Mouse (Mus musculus): ENCODE measurements around the gene Rab17. TPM values are rescaled to one million over a fixed set of nuclear protein-coding genes. Genes with fewer than 3 reads are reported as not detected.

The Rab17 gene
- total and polyA plus RNA-seq, 3 experiments, result not detected

- Histone ChIP-seq H3K9me3 (replicated peaks; ENCODE audit: insufficient read depth, low read length) (no peaks in the 10 kb centered on the region), H3K27ac (ENCODE audit: control insufficient read depth, low read depth, low read length) (no peak overlapping the region), H3K4me1 (ENCODE audit: control insufficient read depth in 1 of 2, insufficient read depth in 2 of 2, low read length in 2 of 2) (no peaks in the 10 kb centered on the region), H3K36me3 (ENCODE audit: control insufficient read depth in 1 of 2, insufficient read depth in 2 of 2, low read length in 2 of 2) (no peaks in the 10 kb centered on the region), H3K9ac (ENCODE audit: control insufficient read depth, low read depth, low read length, poor library complexity, severe bottlenecking) (no peak overlapping the region), H3K27me3 (ENCODE audit: control insufficient read depth in 1 of 2, insufficient read depth in 2 of 2, low read length in 2 of 2) (no peaks in the 10 kb centered on the region), H3K4me3 (ENCODE audit: control insufficient read depth in 1 of 2, insufficient read depth in 1 of 2, low read depth in 2 of 2, low read length in 2 of 2) (no peak overlapping the region), H3K79me2 (ENCODE audit: control insufficient read depth, insufficient read depth, low read length, poor library complexity) (no peaks in the 10 kb centered on the region)
- no peak for DNase-seq (ENCODE audit: low read depth, low spot score)
- TF ChIP-seq UBTF (IDR thresholded peaks at IDR 0.05; ENCODE audit: borderline replicate concordance, insufficient read depth, low read depth, low read length) (no peak), ZNF384 (IDR thresholded peaks at IDR 0.05; ENCODE audit: low read depth, low read length) (no peak), MAFK (IDR thresholded peaks at IDR 0.05; ENCODE audit: borderline replicate concordance, low read depth, low read length) (no peak), CTCF (IDR thresholded peaks at IDR 0.05 in 2 of 3, conservative IDR thresholded peaks at IDR 0.05 in 1 of 3; ENCODE audit: control insufficient read depth in 1 of 3, insufficient read depth in 1 of 3, low read depth in 2 of 3, low read length in 3 of 3, poor library complexity in 1 of 3, severe bottlenecking in 1 of 3) (no peak), JUND (IDR thresholded peaks at IDR 0.05; ENCODE audit: low read depth, low read length) (no peak), BHLHE40 (IDR thresholded peaks at IDR 0.05; ENCODE audit: borderline replicate concordance, low read depth, low read length) (no peak)
These were observed 24.3 kb downstream of the Rab17 start for GRCm38 (mm10) chr1:90945171-90945570.

- Histone ChIP-seq H3K4me3 (ENCODE audit: control insufficient read depth in 1 of 2, insufficient read depth in 1 of 2, low read depth in 2 of 2, low read length in 2 of 2) (no peak overlapping the region), H3K4me1 (ENCODE audit: control insufficient read depth in 1 of 2, insufficient read depth in 2 of 2, low read length in 2 of 2) (no peaks in the 10 kb centered on the region), H3K79me2 (ENCODE audit: control insufficient read depth, insufficient read depth, low read length, poor library complexity) (no peaks in the 10 kb centered on the region), H3K27me3 (ENCODE audit: control insufficient read depth in 1 of 2, insufficient read depth in 2 of 2, low read length in 2 of 2) (no peaks in the 10 kb centered on the region; a peak in 1 of 4 replicates), H3K9me3 (replicated peaks; ENCODE audit: insufficient read depth, low read length) (no peaks in the 10 kb centered on the region), H3K27ac (ENCODE audit: control insufficient read depth, low read depth, low read length) (no peak overlapping the region), H3K9ac (ENCODE audit: control insufficient read depth, low read depth, low read length, poor library complexity, severe bottlenecking) (no peak overlapping the region), H3K36me3 (ENCODE audit: control insufficient read depth in 1 of 2, insufficient read depth in 2 of 2, low read length in 2 of 2) (no peaks in the 10 kb centered on the region)
- no peak for TF ChIP-seq ZKSCAN1 (IDR thresholded peaks at IDR 0.05; ENCODE audit: low read depth, low read length)
- no peak for TF ChIP-seq ELF1 (IDR thresholded peaks at IDR 0.05; ENCODE audit: low read depth, low read length)
- no peak for TF ChIP-seq RAD21 (IDR thresholded peaks at IDR 0.05; ENCODE audit: low read depth, low read length)
- TF ChIP-seq TAL1 (IDR thresholded peaks at IDR 0.05; ENCODE audit: low read length), result no peak
- no peak for TF ChIP-seq MYB (IDR thresholded peaks at IDR 0.05; ENCODE audit: low read depth, low read length)
- no peak for TF ChIP-seq CHD2 (IDR thresholded peaks at IDR 0.05; ENCODE audit: low read length)
- TF ChIP-seq E2F4 (IDR thresholded peaks at IDR 0.05; ENCODE audit: borderline replicate concordance, low read depth, low read length), result no peak
- TF ChIP-seq USF2 (IDR thresholded peaks at IDR 0.05; ENCODE audit: borderline replicate concordance in 1 of 2, insufficient read depth in 1 of 2, low read depth in 1 of 2, low read length in 2 of 2), result no peak
- DNase-seq (ENCODE audit: low read depth, low spot score), result no peak
These were observed 29.5 kb downstream of the Rab17 start for GRCm38 (mm10) chr1:90939980-90940379.

- no peak for TF ChIP-seq MAZ (IDR thresholded peaks at IDR 0.05; ENCODE audit: low read depth, low read length)
- no peak for TF ChIP-seq MYB (IDR thresholded peaks at IDR 0.05; ENCODE audit: low read depth, low read length)
- TF ChIP-seq NRF1 (IDR thresholded peaks at IDR 0.05; ENCODE audit: insufficient read depth, low read depth, low read length, poor library complexity, severe bottlenecking), result no peak
- no peak for TF ChIP-seq E2F4 (IDR thresholded peaks at IDR 0.05; ENCODE audit: borderline replicate concordance, low read depth, low read length)
- no peak for TF ChIP-seq ZMIZ1 (IDR thresholded peaks at IDR 0.05; ENCODE audit: low read depth, low read length)
- no peak for TF ChIP-seq POLR2AphosphoS5 (IDR thresholded peaks at IDR 0.05; ENCODE audit: borderline replicate concordance, low read depth, low read length)
- TF ChIP-seq POLR2AphosphoS2 (IDR thresholded peaks at IDR 0.05; ENCODE audit: low read length), result no peak
- no peak for TF ChIP-seq MXI1 (IDR thresholded peaks at IDR 0.05; ENCODE audit: low read depth, low read length)
- TF ChIP-seq EP300 (IDR thresholded peaks at IDR 0.05; ENCODE audit: low read depth in 1 of 2, low read length in 2 of 2), result no peak
- no peak for TF ChIP-seq MEF2A (IDR thresholded peaks at IDR 0.05; ENCODE audit: extremely low read depth, insufficient replicate concordance, low read depth, low read length, poor library complexity, severe bottlenecking)
- TF ChIP-seq USF1 (IDR thresholded peaks at IDR 0.05; ENCODE audit: low read depth, low read length), result no peak
- TF ChIP-seq BHLHE40 (IDR thresholded peaks at IDR 0.05; ENCODE audit: borderline replicate concordance, low read depth, low read length), result no peak
- TF ChIP-seq RCOR1 (IDR thresholded peaks at IDR 0.05; ENCODE audit: low read depth, low read length), result no peak
- Histone ChIP-seq H3K9ac (ENCODE audit: control insufficient read depth, low read depth, low read length, poor library complexity, severe bottlenecking) (no peak overlapping the region), H3K9me3 (replicated peaks; ENCODE audit: insufficient read depth, low read length) (no peaks in the 10 kb centered on the region), H3K4me1 (ENCODE audit: control insufficient read depth in 1 of 2, insufficient read depth in 2 of 2, low read length in 2 of 2) (no peaks in the 10 kb centered on the region), H3K36me3 (ENCODE audit: control insufficient read depth in 1 of 2, insufficient read depth in 2 of 2, low read length in 2 of 2) (no peaks in the 10 kb centered on the region), H3K27ac (ENCODE audit: control insufficient read depth, low read depth, low read length) (no peak overlapping the region), H3K27me3 (ENCODE audit: control insufficient read depth in 1 of 2, insufficient read depth in 2 of 2, low read length in 2 of 2) (no peaks in the 10 kb centered on the region; a peak in 1 of 4 replicates), H3K79me2 (ENCODE audit: control insufficient read depth, insufficient read depth, low read length, poor library complexity) (no peaks in the 10 kb centered on the region), H3K4me3 (ENCODE audit: control insufficient read depth in 1 of 2, insufficient read depth in 1 of 2, low read depth in 2 of 2, low read length in 2 of 2) (no peak overlapping the region)
- no peak for DNase-seq (ENCODE audit: low read depth, low spot score)
These were observed 32.5 kb downstream of the Rab17 start for GRCm38 (mm10) chr1:90936990-90937389.

Data from MEL (cell line).